Mouse (Mus musculus) CD4-positive, CD25-positive, alpha-beta regulatory T cell, adult 4 months (primary cell): Measurements from ENCODE around the gene Nphs1. TPM values are rescaled to one million over a fixed set of nuclear protein-coding genes. Genes with fewer than 3 reads are reported as not detected.

ENCODE experiments used
- polyA plus RNA-seq, 2 experiments: library from polyadenylated mRNA; unstranded; fragments of 100-300 nt; shearing (Covaris generic); gene quantifications; one replicate each; pipeline ENCODE4 v1.2.1; 2017

The Nphs1 gene
- polyA plus RNA-seq, 2 experiments from 2014 or later, result not detected

Other genes starting within 250 kb of the Nphs1 start
- 10 to 100 TPM; 50.3 to 54.3 TPM for gene Polr2i, start 226.4 kb upstream of the Nphs1 start, polyA plus RNA-seq
- gene Tbcb, start 226.0 kb upstream of the Nphs1 start, polyA plus RNA-seq, result 100 to 1,000 TPM in 1 of 2 experiments, 10 to 100 TPM in 1; 96.7 to 104 TPM
- not detected for gene Ovol3, start 222.6 kb upstream of the Nphs1 start, polyA plus RNA-seq
- 1 to 10 TPM in 1 of 2 experiments, not detected in 1; 1.6 TPM for gene Thap8, start 178.2 kb upstream of the Nphs1 start, polyA plus RNA-seq
- gene Wdr62, start 177.9 kb upstream of the Nphs1 start, polyA plus RNA-seq, result 1 to 10 TPM; 1.9 to 3.2 TPM
- gene Clip3, start 166.6 kb upstream of the Nphs1 start, polyA plus RNA-seq, result 1 to 10 TPM; 5.5 to 6.5 TPM
- 100 to 1,000 TPM; 179 to 205 TPM for gene Alkbh6, start 149.6 kb upstream of the Nphs1 start, polyA plus RNA-seq
- gene Syne4, start 143.5 kb upstream of the Nphs1 start, polyA plus RNA-seq, result 10 to 100 TPM in 1 of 2 experiments, 1 to 10 TPM in 1; 9.2 to 16.8 TPM
- gene E130208F15Rik, start 136.6 kb upstream of the Nphs1 start, polyA plus RNA-seq, result not detected
- 1 to 10 TPM; 2.4 to 5.1 TPM for gene Sdhaf1, start 134.4 kb upstream of the Nphs1 start, polyA plus RNA-seq
- not detected for gene Lrfn3, start 95.5 kb upstream of the Nphs1 start, polyA plus RNA-seq
- 1 to 10 TPM; 6.4 to 7.1 TPM for gene Tyrobp, start 44.6 kb upstream of the Nphs1 start, polyA plus RNA-seq
- 100 to 1,000 TPM; 356 to 434 TPM for gene Hcst, start 38.5 kb upstream of the Nphs1 start, polyA plus RNA-seq
- gene Nfkbid, start 36.6 kb upstream of the Nphs1 start, polyA plus RNA-seq, result 10 to 100 TPM; 39.2 to 44.4 TPM
- gene Aplp1, start 12.8 kb upstream of the Nphs1 start, polyA plus RNA-seq, result 1 to 10 TPM; 3.1 to 3.5 TPM
- not detected for gene Kirrel2, start 625 bp upstream of the Nphs1 start, polyA plus RNA-seq
- gene Prodh2, start 35.3 kb downstream of the Nphs1 start, polyA plus RNA-seq, result not detected
- under 1 TPM; 0.46 to 0.67 TPM for gene Arhgap33, start 76.7 kb downstream of the Nphs1 start, polyA plus RNA-seq
- 1 to 10 TPM; 1.0 to 3.1 TPM for gene Hspb6, start 93.9 kb downstream of the Nphs1 start, polyA plus RNA-seq
- gene Proser3, start 94.0 kb downstream of the Nphs1 start, polyA plus RNA-seq, result 1 to 10 TPM; 5.2 to 6.2 TPM
- 100 to 1,000 TPM; 101 to 104 TPM for gene Lin37, start 101.5 kb downstream of the Nphs1 start, polyA plus RNA-seq
- gene U2af1l4, start 105.0 kb downstream of the Nphs1 start, polyA plus RNA-seq, result 10 to 100 TPM; 46.5 to 62.1 TPM
- gene Gm49396, start 105.0 kb downstream of the Nphs1 start, polyA plus RNA-seq, result 100 to 1,000 TPM in 1 of 2 experiments, 10 to 100 TPM in 1; 85.4 to 105 TPM
- 100 to 1,000 TPM; 314 to 323 TPM for gene Psenen, start 105.3 kb downstream of the Nphs1 start, polyA plus RNA-seq
- 100 to 1,000 TPM; 210 to 244 TPM for gene Igflr1, start 107.1 kb downstream of the Nphs1 start, polyA plus RNA-seq
- 10 to 100 TPM; 16.4 to 21.6 TPM for gene Kmt2b, start 130.4 kb downstream of the Nphs1 start, polyA plus RNA-seq
- 10 to 100 TPM in 1 of 2 experiments, 1 to 10 TPM in 1; 8.1 to 18.0 TPM for gene Zbtb32, start 140.6 kb downstream of the Nphs1 start, polyA plus RNA-seq
- under 1 TPM; 0.38 to 0.60 TPM for gene Upk1a, start 154.5 kb downstream of the Nphs1 start, polyA plus RNA-seq
- gene Cox6b1, start 167.8 kb downstream of the Nphs1 start, polyA plus RNA-seq, result 100 to 1,000 TPM; 333 to 643 TPM
- gene Etv2, start 177.5 kb downstream of the Nphs1 start, polyA plus RNA-seq, result not detected
- gene Rbm42, start 192.0 kb downstream of the Nphs1 start, polyA plus RNA-seq, result 10 to 100 TPM; 14.4 to 25.1 TPM
- 10 to 100 TPM; 21.3 to 44.0 TPM for gene Haus5, start 206.7 kb downstream of the Nphs1 start, polyA plus RNA-seq
- gene Pmis2, start 213.3 kb downstream of the Nphs1 start, polyA plus RNA-seq, result not detected
- gene 2200002J24Rik, start 240.6 kb downstream of the Nphs1 start, polyA plus RNA-seq, result not detected